Mouse (Mus musculus) midbrain, postnatal 0 days (tissue): ENCODE data around the gene Pakap. TPM values are rescaled to one million over a fixed set of nuclear protein-coding genes. Genes with fewer than 3 reads are reported as not detected.

Experiments used
- ATAC-seq: fragments of 200-750 bp; cut with Nextera tagmentation; 2 replicates; pipeline ENCODE4 v1.8.0; 2017; ENCODE audit warnings: moderate number of reproducible peaks, mild to moderate bottlenecking, moderate TSS enrichment, moderate library complexity; ENCODE audit not compliant: low FRiP score
- DNase-seq: peaks from one replicate; pipeline ENCODE4 v3.0.0-alpha.2; 2015; ENCODE audit warnings: low spot score
- H3K27ac ChIP-seq: fragments of 300-500 bp; sonication (generic); 2 replicates; pipeline ENCODE4 v1.5.1; 2014; ENCODE audit warnings: low read depth, mild to moderate bottlenecking, low read length, mixed read lengths
- H3K27me3 ChIP-seq: fragments of 300-500 bp; sonication (generic); 2 replicates; pipeline ENCODE4 v1.6.1; 2014; ENCODE audit warnings: low read length, control low read depth, mixed read lengths; ENCODE audit not compliant: insufficient read depth
- H3K36me3 ChIP-seq: fragments of 300-500 bp; sonication (generic); 2 replicates; pipeline ENCODE4 v1.6.1; 2014; ENCODE audit warnings: low read length, control low read depth, mixed read lengths; ENCODE audit not compliant: insufficient read depth
- H3K4me1 ChIP-seq: fragments of 300-500 bp; sonication (generic); 2 replicates; pipeline ENCODE4 v1.6.1; 2014; ENCODE audit warnings: mild to moderate bottlenecking, control low read depth, antibody characterized with exemption, low read length, mixed read lengths; ENCODE audit not compliant: insufficient read depth
- H3K4me2 ChIP-seq: fragments of 300-500 bp; sonication (generic); 2 replicates; pipeline ENCODE4 v1.6.1; 2014; ENCODE audit warnings: low read depth, mild to moderate bottlenecking, low read length, mixed read lengths; ENCODE audit not compliant: poor library complexity, severe bottlenecking
- H3K4me3 ChIP-seq: fragments of 300-500 bp; sonication (generic); 2 replicates; pipeline ENCODE4 v1.5.1; 2014; ENCODE audit warnings: low read depth, mild to moderate bottlenecking, low read length, moderate library complexity
- H3K9ac ChIP-seq: fragments of 300-500 bp; sonication (generic); replicated peaks from 2 replicates; pipeline ENCODE4 v1.6.1; 2014; ENCODE audit warnings: mild to moderate bottlenecking, low read length, moderate library complexity, mixed read lengths; ENCODE audit not compliant: poor library complexity, severe bottlenecking
- H3K9me3 ChIP-seq: fragments of 300-500 bp; sonication (generic); 2 replicates; pipeline ENCODE4 v1.6.1; 2016; ENCODE audit warnings: low read length, control low read depth
- CTCF ChIP-seq: IDR thresholded peaks from 2 replicates; pipeline ENCODE4 v1.5.1; 2016; ENCODE audit warnings: antibody characterized with exemption, mild to moderate bottlenecking
- WGBS: fragments of 180-500 bp; shearing (Covaris S2); extraction: QIAGEN DNeasy Blood & Tissue Kit; methylation state at CpG from one replicate; pipeline ENCODE4 v1.1.7; 2014; 5-methylcytosine and 5-hydroxymethylcytosine counted together
- polyA plus RNA-seq: library from polyadenylated mRNA; unstranded; fragments of >200 nt; fragmentation: Nextera tagmentation; extraction: Ambion mirVana; gene quantifications from 2 replicates; pipeline ENCODE4 v1.2.1, GENCODE M21; 2015
- total RNA-seq: library from RNA; depleted of rRNA; stranded (reverse); fragments of >200 nt; gene quantifications from 2 replicates; pipeline ENCODE4 v1.2.3, GENCODE M21; 2014

Pakap gene
- total and polyA plus RNA-seq, 2 experiments from 2014 or later = 8.4 to 13.5 TPM

GRCm38 (mm10) chr4:57846381-57846990 lies 278.5 kb downstream of the Pakap start:
- 60% methylated on average over 11 of the region's 12 CpGs for WGBS
- DNase-seq = no peak
- Histone ChIP-seq H3K27ac (peak overlapping the region; percentile 71), H3K4me2 (peak overlapping the region; percentile 30; the same call in 1 of the 2 replicates), H3K9ac (no peak overlapping the region), H3K36me3 (no peaks in the 10 kb centered on the region), H3K4me1 (no peaks in the 10 kb centered on the region), H3K4me3 (no peak overlapping the region), H3K9me3 (no peaks in the 10 kb centered on the region), H3K27me3 (no peaks in the 10 kb centered on the region)
- no peak for ATAC-seq
- TF ChIP-seq CTCF = no peak

- Histone ChIP-seq H3K27ac (peak overlapping the region; percentile 48; the same call in 1 of the 2 replicates), H3K36me3 (no peaks in the 10 kb centered on the region), H3K9ac (no peak overlapping the region), H3K27me3 (no peaks in the 10 kb centered on the region), H3K9me3 (no peaks in the 10 kb centered on the region), H3K4me1 (no peaks in the 10 kb centered on the region), H3K4me3 (no peak overlapping the region), H3K4me2 (peak overlapping the region; percentile 8; the same call in 1 of the 2 replicates)
- ATAC-seq (no peak), DNase-seq (peak; percentile 39)
- 44% methylated on average over 8 of the region's 8 CpGs for WGBS
- no peak for TF ChIP-seq CTCF
These were observed 279.0 kb downstream of the Pakap start for GRCm38 (mm10) chr4:57846991-57847422.

- no peaks in the 10 kb centered on the region for H3K4me1 ChIP-seq
- no peaks in the 10 kb centered on the region for H3K36me3 ChIP-seq
- H3K27ac ChIP-seq = 0 out of 2 replicates have a peak overlapping the region, but pooled peaks have one; percentile 39
- DNase-seq = no peak
- 85% methylated on average over 3 of the region's 3 CpGs for WGBS
- no peak for ATAC-seq
- H3K4me3 ChIP-seq = no peak overlapping the region
- no peak for TF ChIP-seq CTCF
- H3K4me2 ChIP-seq = peak overlapping the region; percentile 8; the same call in 1 of the 2 replicates
- H3K9me3 ChIP-seq = no peaks in the 10 kb centered on the region
- H3K9ac ChIP-seq = no peak overlapping the region
- no peaks in the 10 kb centered on the region for H3K27me3 ChIP-seq
These were observed 279.7 kb downstream of the Pakap start for GRCm38 (mm10) chr4:57847676-57848075.

GRCm38 (mm10) chr4:57849465-57849864 lies 281.5 kb downstream of the Pakap start:
- WGBS = 85% methylated on average over 6 of the region's 6 CpGs
- Histone ChIP-seq H3K4me3 (no peak overlapping the region), H3K27me3 (no peaks in the 10 kb centered on the region), H3K27ac (no peak overlapping the region), H3K9me3 (no peaks in the 10 kb centered on the region), H3K9ac (no peak overlapping the region), H3K4me1 (no peaks in the 10 kb centered on the region), H3K36me3 (no peaks in the 10 kb centered on the region), H3K4me2 (no peak overlapping the region)
- ATAC-seq = no peak
- DNase-seq = no peak
- TF ChIP-seq CTCF = no peak

- Histone ChIP-seq H3K27me3 (no peaks in the 10 kb centered on the region), H3K4me3 (no peak overlapping the region), H3K4me1 (no peaks in the 10 kb centered on the region), H3K4me2 (no peak overlapping the region), H3K36me3 (peaks cover 15% of the 10 kb centered on the region), H3K9ac (no peak overlapping the region), H3K27ac (no peak overlapping the region), H3K9me3 (no peaks in the 10 kb centered on the region)
- TF ChIP-seq CTCF = no peak
- ATAC-seq = no peak
- 94% methylated on average over 1 of the region's 1 CpGs for WGBS
- DNase-seq = no peak
These were observed 283.8 kb downstream of the Pakap start for GRCm38 (mm10) chr4:57851731-57852130.

- peaks cover 17% of the 10 kb centered on the region for H3K36me3 ChIP-seq
- H3K4me1 ChIP-seq = no peaks in the 10 kb centered on the region
- ATAC-seq (no peak), DNase-seq (no peak)
- H3K4me3 ChIP-seq = no peak overlapping the region
- H3K9me3 ChIP-seq = no peaks in the 10 kb centered on the region
- no peak overlapping the region for H3K4me2 ChIP-seq
- H3K9ac ChIP-seq = no peak overlapping the region
- no peak overlapping the region for H3K27ac ChIP-seq
- WGBS = 18% methylated on average over 9 of the region's 9 CpGs
- no peak for TF ChIP-seq CTCF
- H3K27me3 ChIP-seq = no peaks in the 10 kb centered on the region
These were observed 284.6 kb downstream of the Pakap start for GRCm38 (mm10) chr4:57852461-57853040.
